Mouse (Mus musculus) lung, adult 10 weeks (tissue): Measurements from ENCODE around the gene Mvb12a. TPM values are rescaled to one million over a fixed set of nuclear protein-coding genes. Genes with fewer than 3 reads are reported as not detected.

Experiments
- polyA plus RNA-seq: library from polyadenylated mRNA; stranded (reverse); fragments of 350-450 nt; fragmentation: Illumina TruSeq; extraction: RNeasy Lipid Tissue Mini Kit (QIAGEN cat#74804); gene quantifications from one replicate; pipeline ENCODE4 v1.2.3, GENCODE M21; 2014; ENCODE audit warnings: low read depth, low replicate concordance; ENCODE audit not compliant: insufficient read depth

Mvb12a gene
- polyA plus RNA-seq = 65.4 TPM

GRCm38 (mm10) chr8:71542632-71543343 lies at the start of gene Mvb12a:
TSS of gene Mvb12a (plus strand) at chr8:71542922.

GRCm38 (mm10) chr8:71511644-71512043 lies 31.1 kb upstream of the Mvb12a start, which contains the start of gene Plvap:
TSS of gene Plvap (minus strand) at chr8:71511752.

GRCm38 (mm10) chr8:71525226-71526050 lies 17.3 kb upstream of the Mvb12a start, which contains the start of gene Ccdc194:
TSS of gene Ccdc194 (minus strand) at chr8:71525711.

GRCm38 (mm10) chr8:71537028-71537867 lies 5.5 kb upstream of the Mvb12a start, which contains the start of gene Bst2:
TSS of gene Bst2 (minus strand) at chr8:71537456.

GRCm38 (mm10) chr8:71558071-71558957 lies 15.6 kb downstream of the Mvb12a start, which contains the start of gene Tmem221:
TSS of gene Tmem221 (minus strand) at chr8:71558871.

GRCm38 (mm10) chr8:71566501-71566900 lies 23.8 kb downstream of the Mvb12a start, which contains the start of gene Nxnl1:
TSS of gene Nxnl1 (minus strand) at chr8:71566601.

GRCm38 (mm10) chr8:71568387-71568937 lies 25.7 kb downstream of the Mvb12a start, which contains the start of gene Slc27a1:
TSS of gene Slc27a1 (plus strand) at chr8:71568882.

GRCm38 (mm10) chr8:71591471-71592373 lies 49.0 kb downstream of the Mvb12a start, which contains the start of gene Pgls:
TSS of gene Pgls (plus strand) at chr8:71592176.

GRCm38 (mm10) chr8:71597451-71597850 lies 54.7 kb downstream of the Mvb12a start, which contains the start of gene Fam129c:
TSS of gene Fam129c (plus strand) at chr8:71597648.

Other genes starting within 250 kb of the Mvb12a start
- gene Use1, start 176.1 kb upstream of the Mvb12a start, polyA plus RNA-seq = 199 TPM
- 8.3 TPM for gene Ocel1, start 171.6 kb upstream of the Mvb12a start, polyA plus RNA-seq
- 33.0 TPM for gene Nr2f6, start 161.0 kb upstream of the Mvb12a start, polyA plus RNA-seq
- 49.5 TPM for gene Ushbp1, start 147.1 kb upstream of the Mvb12a start, polyA plus RNA-seq
- 65.2 TPM for gene Babam1, start 146.1 kb upstream of the Mvb12a start, polyA plus RNA-seq
- gene Ankle1, start 136.9 kb upstream of the Mvb12a start, polyA plus RNA-seq = not detected
- 16.1 TPM for gene Abhd8, start 79.3 kb upstream of the Mvb12a start, polyA plus RNA-seq
- gene Mrpl34, start 78.0 kb upstream of the Mvb12a start, polyA plus RNA-seq = 65.5 TPM
- 33.9 TPM for gene Dda1, start 73.7 kb upstream of the Mvb12a start, polyA plus RNA-seq
- 4.6 TPM for gene Ano8, start 57.0 kb upstream of the Mvb12a start, polyA plus RNA-seq
- gene Gtpbp3, start 54.8 kb upstream of the Mvb12a start, polyA plus RNA-seq = 10.1 TPM
- 350 TPM for gene Plvap, start 31.2 kb upstream of the Mvb12a start, polyA plus RNA-seq
- gene Ccdc194, start 17.2 kb upstream of the Mvb12a start, polyA plus RNA-seq = not detected
- 272 TPM for gene Bst2, start 5.5 kb upstream of the Mvb12a start, polyA plus RNA-seq
- gene Tmem221, start 15.9 kb downstream of the Mvb12a start, polyA plus RNA-seq = 12.2 TPM
- not detected for gene Nxnl1, start 23.7 kb downstream of the Mvb12a start, polyA plus RNA-seq
- 21.0 TPM for gene Slc27a1, start 26.0 kb downstream of the Mvb12a start, polyA plus RNA-seq
- 79.5 TPM for gene Pgls, start 49.3 kb downstream of the Mvb12a start, polyA plus RNA-seq
- 3.3 TPM for gene Fam129c, start 54.7 kb downstream of the Mvb12a start, polyA plus RNA-seq
- gene Colgalt1, start 68.1 kb downstream of the Mvb12a start, polyA plus RNA-seq = 51.7 TPM
- gene Unc13a, start 128.8 kb downstream of the Mvb12a start, polyA plus RNA-seq = 0.04 TPM
- gene Jak3, start 133.4 kb downstream of the Mvb12a start, polyA plus RNA-seq = 8.6 TPM
- gene Insl3, start 146.3 kb downstream of the Mvb12a start, polyA plus RNA-seq = 5.2 TPM
- gene B3gnt3, start 158.9 kb downstream of the Mvb12a start, polyA plus RNA-seq = 7.3 TPM
- 3.7 TPM for gene Fcho1, start 182.8 kb downstream of the Mvb12a start, polyA plus RNA-seq